Mouse (Mus musculus) neural tube, embryonic 10.5 days (tissue): ENCODE data around the gene Mical3.

ENCODE experiments used
- DNase-seq: peaks from one replicate; pipeline ENCODE4 v3.0.0-alpha.2; 2017; ENCODE audit warnings: low spot score; ENCODE audit errors: extremely low spot score

Mical3 gene

DNA sequence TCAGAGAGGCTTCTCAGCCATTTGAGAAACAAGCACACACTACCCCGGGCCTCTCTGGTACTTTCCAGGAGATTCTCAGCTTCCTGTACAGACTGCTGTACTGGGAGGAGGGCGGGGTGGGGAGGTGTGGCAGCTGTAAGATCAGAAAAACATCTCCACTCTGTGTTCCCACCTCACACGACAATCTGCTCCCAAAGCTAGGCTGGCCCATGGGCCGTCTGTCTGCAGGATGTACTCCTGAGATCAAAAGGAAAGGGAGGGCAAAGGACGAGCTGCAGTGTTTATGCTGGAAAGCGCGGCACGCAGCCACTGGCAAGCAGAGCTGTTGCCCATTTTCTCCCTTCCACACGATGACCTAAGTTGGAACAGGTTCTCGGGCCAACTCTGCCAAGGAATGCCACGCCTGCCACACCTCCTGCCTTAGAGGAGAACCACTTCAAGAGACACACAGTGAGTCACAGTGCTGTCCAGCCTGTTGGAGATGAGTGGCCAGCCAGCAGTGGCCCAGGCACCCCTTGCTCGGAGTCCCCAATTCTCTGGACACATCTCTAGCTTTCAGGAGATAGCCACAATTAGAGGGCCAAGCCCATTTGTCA lies 113.3 kb downstream of the Mical3 start:
- DNase-seq, result no peak

DNA sequence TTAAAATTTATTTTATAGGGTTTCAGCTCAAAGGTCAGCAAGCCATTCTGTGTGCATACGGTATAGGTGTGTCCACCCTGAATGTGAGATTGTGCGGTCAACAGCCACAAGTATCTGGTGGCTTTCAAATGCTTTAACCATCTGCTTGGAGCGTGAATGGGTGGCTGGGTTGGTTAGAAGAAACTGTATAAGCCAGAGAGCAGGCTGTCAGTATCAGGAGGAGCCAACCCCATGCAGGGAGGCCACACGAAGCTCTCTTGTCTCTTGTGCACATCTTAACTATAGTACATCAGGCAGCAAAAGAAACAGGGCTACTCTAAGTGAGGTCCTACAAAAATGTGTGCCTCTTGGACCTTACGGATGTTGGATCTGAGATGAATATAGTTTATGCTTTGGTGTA lies 114.7 kb downstream of the Mical3 start:
- DNase-seq, result no peak

DNA sequence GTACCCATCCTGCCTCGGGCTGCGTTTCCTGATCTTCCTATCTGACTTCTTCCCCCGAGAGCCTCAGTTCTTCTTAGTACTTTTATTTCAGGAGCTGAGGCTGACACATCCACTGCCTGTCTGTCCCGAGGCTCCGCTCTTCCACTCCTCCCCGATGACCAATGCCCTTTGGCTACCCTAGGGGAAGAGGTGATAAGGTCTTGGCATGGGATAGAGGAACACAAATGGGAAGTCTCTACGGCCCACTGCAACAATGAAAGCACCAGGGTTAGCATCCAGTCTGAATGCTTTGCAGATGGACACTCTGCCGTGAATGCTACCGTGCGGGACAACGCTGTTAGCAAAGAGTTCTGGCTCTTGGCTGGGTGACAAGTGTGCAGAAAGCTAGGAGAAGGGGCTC lies 116.5 kb downstream of the Mical3 start:
- DNase-seq, result no peak

DNA sequence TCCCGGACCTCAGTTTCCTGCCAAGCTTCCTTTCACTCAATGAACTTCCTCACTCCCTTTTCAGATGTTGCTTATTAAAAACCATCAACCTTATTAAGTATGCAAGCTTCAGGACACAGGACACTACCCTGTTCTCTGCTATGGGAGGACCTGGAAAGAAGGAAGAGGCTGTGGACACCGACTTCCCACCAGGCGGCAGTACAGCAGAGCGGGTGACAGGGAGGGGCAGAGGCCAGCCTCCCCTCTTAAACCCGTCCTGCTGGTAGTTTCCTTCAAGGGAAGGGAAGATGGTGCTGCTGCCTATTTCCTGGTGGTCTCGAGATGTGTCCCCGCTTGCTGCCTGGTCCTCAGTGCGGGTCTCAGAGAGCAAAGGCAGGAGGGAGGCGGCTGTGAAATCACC lies 117.0 kb downstream of the Mical3 start:
- DNase-seq, result peak; percentile 43

DNA sequence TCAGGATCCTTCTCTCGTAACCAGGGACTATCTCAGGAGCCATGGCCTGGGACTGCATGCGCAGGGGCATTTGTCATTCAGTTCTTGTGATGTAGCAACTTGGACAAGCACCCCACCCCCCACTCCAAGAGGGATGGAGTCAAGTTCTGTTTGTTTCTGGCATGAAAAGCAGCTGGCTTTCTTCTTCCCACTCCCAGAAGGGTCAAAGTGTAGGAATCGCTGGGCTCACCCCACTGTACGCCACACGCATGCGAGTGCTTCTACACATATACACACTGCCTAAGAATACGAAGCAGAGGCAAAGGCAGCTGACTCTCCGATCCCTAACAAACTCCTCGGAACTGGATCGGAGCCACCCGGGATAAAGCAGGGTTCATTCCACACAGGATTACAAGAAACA lies 119.1 kb downstream of the Mical3 start:
- DNase-seq, result no peak

DNA sequence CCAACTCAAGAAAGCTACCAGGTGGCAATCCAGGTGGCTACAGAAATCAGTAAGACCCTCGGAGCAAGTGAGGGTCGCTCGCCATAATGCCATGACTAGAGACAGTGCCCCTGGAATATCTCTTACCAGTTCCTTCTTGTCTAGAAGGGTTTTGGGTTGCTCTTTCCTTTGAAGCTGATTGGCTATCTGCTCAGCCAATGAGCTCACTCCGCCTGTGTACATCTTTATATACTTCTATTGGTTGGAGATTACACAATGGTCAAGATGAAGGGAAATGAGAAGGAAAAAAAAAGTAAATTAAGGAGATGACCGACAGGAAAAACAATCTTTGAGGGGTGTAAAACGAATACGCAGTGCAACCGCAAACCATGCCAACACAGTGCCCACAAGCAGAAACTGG lies 121.1 kb downstream of the Mical3 start:
- DNase-seq, result no peak

DNA sequence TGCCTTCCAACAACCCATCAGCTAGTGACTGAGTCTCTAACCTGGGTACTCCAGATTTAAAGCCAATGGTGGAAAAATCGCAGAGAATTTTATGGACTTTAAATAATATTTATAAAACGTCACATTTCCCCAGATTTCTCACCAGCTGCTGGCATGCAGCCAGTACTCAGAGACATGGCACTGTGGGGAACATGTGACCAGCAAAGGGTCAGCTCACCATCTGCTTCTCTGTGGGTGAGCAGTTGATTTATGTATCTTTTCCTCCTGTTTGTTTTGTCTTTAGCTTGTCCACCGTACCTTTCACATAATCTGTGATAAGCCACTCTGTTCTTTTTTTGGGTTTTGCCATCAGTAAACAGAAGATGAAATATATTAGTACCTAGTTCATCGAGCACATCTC lies 125.8 kb downstream of the Mical3 start:
- no peak for DNase-seq

DNA sequence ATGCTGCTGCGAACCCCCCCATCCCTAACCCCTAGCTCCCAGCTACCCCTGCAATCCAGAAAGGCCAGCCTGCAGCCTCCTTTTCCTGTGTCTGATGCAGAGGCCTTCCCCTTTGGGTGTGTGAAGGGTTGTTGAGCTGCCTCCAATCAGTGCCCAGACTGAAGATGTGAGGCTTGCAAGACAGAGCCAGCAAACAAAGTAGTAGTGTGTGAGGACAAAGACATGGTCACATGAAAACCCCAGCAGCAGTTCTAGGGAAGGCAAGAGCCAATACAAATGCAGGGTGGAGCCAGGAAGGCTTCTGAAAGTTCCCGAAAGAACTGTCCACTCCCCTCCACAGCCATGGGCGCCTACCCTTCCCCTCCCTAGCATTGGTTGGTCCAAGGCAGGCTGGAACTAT lies 127.8 kb downstream of the Mical3 start:
- no peak for DNase-seq

DNA sequence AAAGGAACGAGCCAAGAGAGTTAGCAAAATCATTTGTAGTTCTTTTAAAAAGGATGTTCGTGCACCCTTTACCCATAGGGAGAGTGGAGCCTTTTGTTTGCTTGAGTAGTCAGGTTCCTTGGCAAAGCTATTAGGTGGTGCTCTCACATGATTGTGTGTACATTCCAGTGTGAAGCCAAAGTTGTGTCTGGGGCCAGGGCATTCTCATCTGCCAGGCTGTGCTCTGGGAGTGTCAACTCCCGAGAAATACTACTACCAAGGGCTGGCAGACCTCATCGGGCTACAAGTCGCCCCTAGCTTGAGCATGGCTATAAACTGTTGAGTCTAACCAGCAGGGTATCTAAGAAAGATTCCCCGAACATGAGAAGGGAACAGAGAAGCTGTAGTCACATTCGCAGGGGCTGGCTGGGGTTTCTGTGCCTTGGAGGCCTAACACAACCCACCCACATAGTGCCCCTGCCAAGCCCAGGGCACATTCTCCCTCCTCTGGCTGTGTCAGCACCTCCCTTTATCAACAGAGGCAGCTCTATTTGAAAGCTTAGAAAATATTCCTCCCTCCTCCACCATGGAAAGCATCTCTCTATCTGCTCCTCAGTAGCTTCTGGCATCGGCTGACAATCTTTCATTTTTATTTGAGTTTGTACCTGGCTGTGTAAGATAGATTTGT lies 130.8 kb downstream of the Mical3 start:
- no peak for DNase-seq

DNA sequence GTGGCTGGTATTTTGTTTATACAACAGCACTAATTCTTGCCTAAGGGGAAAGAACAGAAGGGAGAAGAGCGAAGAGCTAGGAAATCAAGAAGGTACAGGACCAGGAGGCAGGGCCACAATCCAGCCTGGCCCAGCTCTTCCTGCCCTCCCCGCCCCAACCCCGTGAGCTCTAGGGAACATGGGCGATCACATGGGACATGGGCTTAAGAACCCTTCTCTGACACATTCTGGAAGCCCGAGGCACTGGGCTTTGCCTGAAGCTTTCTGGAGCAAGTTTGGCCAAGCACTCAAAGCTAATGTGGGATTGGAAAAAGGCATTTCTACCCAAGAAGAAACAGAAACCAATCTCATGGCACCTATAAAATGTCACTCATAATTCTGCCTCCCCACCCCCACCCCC lies 131.7 kb downstream of the Mical3 start:
- no peak for DNase-seq

DNA sequence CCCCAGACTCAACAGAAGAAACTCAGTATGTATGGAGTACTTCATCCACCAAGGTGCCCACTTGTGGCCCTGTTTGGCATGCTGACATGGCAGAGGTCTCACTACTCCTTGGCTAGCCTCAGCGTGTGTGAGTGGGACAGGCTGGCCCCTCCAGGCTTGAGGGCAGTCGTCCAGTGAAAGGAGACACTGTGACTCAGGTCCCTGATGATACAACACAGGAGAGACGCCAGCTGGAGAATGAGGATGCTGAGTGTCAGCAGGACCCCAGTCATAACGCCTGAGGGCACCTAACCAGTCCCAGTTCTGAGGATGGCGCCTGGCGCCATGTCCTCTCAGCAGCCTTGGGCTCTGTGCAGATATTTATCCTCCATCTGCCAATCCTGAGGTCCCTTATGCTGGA lies 134.2 kb downstream of the Mical3 start:
- no peak for DNase-seq

DNA sequence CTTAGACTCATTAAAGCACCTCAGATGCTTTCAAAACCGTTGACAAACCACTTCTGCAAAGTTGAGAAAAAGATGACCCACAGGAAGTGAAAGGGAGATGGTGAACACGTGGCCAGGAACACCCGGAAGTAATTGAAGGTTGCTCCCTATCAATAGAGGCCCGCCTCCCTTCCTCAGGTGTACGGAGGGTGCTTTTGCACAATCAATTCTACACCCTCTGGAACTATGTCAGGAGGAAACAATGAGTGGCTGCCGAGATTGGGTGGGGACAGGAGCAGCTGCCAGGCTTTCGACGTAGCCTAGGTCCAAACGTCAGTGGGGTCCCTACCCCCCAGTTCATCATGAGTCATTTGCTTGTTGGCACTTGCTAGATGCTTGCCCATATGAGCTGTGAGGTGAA lies 135.3 kb downstream of the Mical3 start:
- no peak for DNase-seq

DNA sequence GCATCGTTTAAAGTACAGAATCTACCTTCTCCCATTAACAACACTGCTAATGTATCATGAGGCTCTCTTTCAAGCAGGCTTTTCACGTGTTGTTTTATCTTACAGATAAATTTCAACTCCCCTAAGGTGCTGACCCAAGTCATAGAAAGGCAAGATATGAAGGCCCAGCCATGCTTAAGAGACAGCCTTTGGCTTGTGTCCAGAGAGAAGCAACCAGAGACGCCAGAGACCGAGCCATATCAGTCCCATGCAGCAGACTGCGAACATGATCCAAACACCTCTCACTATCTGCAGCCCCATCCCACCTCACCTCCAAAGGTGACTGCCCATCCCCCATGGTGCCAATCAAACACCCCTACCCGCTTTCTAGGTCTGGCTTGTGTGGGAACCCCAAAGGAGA lies 138.9 kb downstream of the Mical3 start:
- no peak for DNase-seq

DNA sequence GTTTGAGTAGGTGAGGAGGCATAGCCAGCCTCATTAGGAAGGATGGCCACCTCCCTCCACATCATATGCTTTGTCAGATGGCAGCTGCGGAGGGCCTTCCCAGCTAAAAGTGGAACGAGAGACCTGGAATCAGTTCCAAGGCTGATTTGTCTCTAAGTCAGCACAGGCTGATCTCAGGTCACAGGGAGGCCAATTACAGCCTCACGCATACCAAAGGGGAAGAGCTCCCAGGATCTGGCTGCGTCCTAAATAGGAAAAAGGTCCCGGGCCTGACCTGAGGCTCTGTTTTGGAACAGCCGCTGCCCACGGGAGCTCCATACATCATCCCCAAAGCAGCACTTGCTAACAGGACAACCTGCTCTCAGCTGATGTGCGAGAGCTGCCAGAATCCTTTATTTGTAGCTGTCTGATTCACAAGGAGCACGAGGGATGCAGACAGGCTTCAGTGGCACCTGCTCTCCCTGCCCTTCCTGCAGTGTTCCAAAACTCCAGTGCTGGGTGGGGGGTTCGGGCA lies 143.2 kb downstream of the Mical3 start:
- peak; percentile 37 for DNase-seq

DNA sequence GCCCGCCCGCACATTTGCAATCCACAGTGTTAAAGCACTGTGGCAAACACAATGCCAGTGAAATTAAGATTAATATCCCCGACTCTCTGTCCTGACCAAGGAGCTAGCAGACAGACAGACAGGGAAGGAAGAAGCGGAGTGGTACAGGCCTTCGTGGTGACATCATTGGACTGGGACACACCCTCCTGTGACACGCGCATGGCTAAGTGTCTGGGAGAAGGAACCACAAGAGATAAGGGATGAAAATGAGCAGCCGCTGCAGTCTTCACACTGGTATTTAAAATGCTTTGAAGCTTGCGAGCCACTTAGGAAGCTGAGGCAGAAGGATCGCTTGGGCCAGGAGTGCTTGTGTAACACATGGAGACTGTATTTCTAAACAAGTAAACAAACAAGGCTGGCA lies 143.6 kb downstream of the Mical3 start:
- no peak for DNase-seq

DNA sequence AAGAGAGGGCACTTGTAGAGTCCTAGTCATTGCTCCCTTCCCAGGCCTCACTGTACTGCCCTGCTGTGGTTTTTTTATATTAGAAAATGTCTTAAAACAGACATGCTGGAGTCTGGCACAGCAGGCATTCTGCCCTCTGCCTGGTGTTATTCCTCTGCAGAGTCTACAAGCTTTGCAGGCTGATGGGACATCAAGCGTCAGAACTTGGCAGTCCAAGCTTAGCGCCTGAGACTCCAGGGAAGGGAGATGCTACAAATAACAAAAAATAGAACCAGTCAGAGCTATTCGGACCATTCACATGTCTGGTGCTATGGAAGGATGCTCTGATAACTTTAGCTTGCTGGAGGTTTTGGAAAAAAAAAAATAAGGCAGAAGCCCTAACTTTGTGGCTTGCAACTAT lies 144.6 kb downstream of the Mical3 start:
- no peak for DNase-seq

DNA sequence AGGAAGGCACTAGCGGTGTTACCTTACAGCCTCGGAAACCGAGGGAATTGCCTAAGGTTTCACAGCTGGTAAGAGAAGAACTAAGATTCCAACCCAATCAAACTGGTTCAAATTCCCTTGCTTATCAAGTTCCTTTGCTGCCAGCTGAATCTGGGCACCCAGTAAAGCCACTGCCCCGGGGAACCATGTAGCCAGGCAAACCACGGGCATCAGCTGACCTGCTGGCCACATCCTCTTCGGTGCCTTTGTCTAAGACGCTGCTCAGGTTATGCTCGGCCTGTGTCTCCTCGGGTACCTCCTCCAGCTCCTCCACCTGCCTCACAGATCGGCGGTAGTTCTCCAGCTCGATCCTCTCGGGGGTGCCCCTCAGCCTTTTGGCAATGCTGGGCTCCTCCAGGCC lies 148.5 kb downstream of the Mical3 start:
- no peak for DNase-seq

DNA sequence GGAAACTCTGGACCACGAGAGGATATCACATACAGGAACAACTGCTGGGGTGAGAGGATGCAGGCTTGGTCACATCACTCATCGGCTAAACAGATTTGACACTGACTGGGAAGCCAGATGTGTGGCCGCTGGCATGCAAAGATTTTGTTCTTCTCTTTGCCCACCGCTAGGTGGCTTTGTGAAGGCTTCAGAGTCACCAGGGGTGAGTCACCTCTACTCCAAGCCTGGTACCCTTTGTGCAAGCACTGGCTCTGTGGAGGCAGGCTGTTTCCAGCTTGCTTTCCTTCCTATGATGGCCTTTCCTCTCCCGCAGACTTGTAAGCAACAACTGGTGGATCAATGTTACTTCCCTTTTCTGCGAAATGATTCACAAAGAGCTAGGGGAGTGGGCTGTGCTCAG lies 149.3 kb downstream of the Mical3 start:
- DNase-seq, result no peak

DNA sequence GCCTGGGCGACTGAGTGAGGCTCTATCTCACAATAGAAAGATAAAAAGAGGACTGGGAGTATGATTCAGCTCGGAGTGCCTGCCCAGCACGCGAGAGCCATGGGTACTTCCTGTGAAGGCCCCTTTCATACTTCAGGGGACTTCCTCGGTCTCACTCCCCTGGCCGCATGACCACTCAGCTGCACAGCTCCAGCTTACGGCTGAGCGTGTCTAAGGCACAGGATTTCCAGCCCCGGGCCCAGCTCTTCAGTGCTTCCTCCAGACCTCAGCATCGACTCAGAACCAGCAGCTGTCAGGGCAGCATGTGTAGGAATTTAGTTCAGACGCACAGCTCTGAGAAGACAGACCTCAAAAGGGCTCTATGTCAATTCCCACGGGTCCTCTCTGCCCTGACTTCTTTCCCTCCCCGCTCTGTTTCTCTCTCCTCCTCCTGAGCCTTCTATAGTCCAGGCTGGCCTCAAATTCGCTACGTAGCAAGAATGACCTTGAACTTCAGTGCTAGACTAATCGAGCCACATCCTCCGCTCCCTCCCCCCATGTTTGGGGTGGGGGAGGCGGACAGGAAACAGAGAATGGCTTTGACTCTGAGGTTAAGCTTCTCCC lies 152.7 kb downstream of the Mical3 start:
- DNase-seq, result peak; percentile 35

DNA sequence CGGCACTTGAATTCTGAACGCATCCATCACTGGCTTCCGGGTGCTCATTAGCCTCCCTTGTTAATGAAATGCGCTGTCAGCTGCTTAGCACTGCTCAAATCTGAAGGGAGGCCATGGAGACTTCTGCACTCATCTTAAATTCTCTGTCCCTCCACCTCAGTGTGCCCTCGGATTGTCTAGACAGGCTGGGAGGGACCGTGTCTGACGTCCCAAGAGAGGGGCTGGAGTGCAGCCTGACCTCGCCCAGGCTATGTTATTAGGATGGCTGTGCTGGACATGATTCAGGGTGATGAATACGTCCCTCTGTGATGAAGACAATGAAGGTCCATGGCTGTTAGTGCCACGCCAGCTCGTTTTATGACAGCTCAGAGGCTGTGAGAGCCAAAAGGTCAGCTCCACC lies 153.8 kb downstream of the Mical3 start:
- peak; percentile 41 for DNase-seq

DNA sequence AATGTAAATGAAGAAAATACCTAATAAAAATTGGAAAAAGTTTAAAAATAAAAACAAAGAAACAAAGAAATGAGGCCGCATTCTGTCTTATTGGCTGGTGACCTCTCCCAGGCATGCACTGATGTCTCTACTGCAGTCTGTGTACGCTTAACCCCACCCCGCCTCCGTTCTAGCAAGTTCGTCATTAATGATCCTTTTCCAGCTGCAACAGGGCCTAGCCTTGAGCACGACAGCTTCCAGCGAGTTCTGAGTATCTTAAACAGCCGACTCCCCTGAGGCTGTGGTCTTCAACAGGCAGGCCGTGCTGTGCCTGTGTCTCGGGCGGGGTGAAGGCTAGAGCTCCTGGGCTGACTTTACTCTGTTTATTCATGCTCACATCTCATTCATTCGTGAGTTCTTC lies 154.7 kb downstream of the Mical3 start:
- DNase-seq, result no peak

DNA sequence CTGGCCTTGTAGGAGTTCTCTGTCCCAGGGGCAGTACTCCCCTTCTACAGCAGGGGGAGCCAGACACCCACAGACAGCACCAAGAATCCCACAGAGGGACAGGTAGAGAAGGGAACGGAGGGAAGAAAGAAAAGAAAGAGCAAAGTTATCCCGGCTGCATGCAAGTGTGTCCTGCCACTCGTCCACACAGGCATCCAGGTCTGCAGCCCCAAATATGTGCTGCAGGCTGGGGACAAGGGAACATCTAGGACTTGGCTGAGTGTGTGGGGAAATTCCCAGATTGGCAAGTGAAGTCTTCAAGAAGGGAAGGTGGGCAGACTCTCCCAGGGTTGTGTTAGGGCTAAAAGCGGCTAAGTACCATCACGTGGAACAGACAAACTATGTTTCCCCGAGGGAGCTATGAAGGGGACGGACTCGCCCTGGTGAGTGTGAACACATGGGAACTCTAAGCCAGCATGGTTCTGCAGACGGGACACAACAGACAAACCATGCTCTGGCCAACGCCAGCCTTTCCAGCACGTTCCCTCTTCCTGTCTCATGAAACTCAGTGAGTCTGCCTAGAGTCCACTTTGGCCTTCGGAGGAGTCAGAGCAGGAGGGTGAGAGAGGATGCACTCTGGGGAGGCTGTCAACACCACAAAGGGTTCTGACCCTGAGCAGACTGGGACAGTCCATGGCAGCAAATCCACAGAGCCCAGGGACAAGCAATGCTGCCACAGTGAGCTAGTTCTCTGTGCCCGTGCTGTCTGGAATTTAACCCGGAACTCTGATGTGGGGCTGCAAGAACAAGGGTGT lies 158.8 kb downstream of the Mical3 start:
- peak; percentile 89 for DNase-seq
